Mouse (Mus musculus): ENCODE measurements around the gene Opa3.

DNA sequence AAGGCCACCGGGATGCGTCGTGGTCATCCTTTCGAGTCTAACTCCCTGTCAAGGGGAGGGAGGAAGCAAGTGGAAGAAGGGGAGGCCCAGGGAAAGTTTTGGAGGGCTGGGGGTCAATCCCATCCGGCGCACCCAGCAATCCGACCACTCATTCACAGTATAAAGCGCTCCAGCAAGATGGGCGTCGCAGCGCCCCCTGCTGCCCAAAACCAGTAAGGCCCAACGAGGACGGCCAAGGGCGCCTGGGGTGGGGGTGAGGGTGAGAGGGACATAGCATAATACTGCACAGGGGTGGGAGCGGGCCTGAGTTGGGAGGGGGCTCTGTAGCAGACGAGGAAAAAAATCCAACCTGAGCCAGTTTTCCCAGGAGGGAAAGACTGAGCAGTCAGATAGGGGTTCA, 75.6 kb downstream of the Opa3 start:
- TF ChIP-seq CHD2 (IDR thresholded peaks at IDR 0.05; ENCODE audit: low read length) (no peak), POLR2A (IDR thresholded peaks at IDR 0.05; ENCODE audit: low read depth, low read length) (no peak), CTCF (conservative IDR thresholded peaks at IDR 0.05 in 1 of 2, IDR thresholded peaks at IDR 0.05 in 1 of 2; ENCODE audit: low read depth in 2 of 2, low read length in 2 of 2) (peak in 1 of 2 experiments; percentile 80; a peak in 3 of 4 replicates), E2F4 (IDR thresholded peaks at IDR 0.05; ENCODE audit: insufficient replicate concordance, low read depth, low read length) (no peak), MYC (IDR thresholded peaks at IDR 0.05; ENCODE audit: low read depth, low read length) (no peak), EP300 (IDR thresholded peaks at IDR 0.05; ENCODE audit: low read length) (no peak), RCOR1 (conservative IDR thresholded peaks at IDR 0.05; ENCODE audit: low read depth, low read length) (no peak), ETS1 (conservative IDR thresholded peaks at IDR 0.05; ENCODE audit: low read depth, low read length) (no peak), USF1 (IDR thresholded peaks at IDR 0.05; ENCODE audit: low read depth, low read length) (no peak), ZKSCAN1 (IDR thresholded peaks at IDR 0.05; ENCODE audit: borderline replicate concordance, low read depth, low read length) (no peak), RAD21 (IDR thresholded peaks at IDR 0.05; ENCODE audit: low read depth, low read length) (peak; percentile 19), NRF1 (IDR thresholded peaks at IDR 0.05; ENCODE audit: low read depth, low read length) (no peak), PAX5 (IDR thresholded peaks at IDR 0.05; ENCODE audit: low read length) (no peak), MXI1 (IDR thresholded peaks at IDR 0.05; ENCODE audit: low read depth, low read length) (no peak)
